Mouse (Mus musculus): Measurements from ENCODE around the gene Nos1ap. TPM values are rescaled to one million over a fixed set of nuclear protein-coding genes. Genes with fewer than 3 reads are reported as not detected.

Nos1ap gene
- polyA plus RNA-seq, 1 experiment: 79.8 TPM

DNA sequence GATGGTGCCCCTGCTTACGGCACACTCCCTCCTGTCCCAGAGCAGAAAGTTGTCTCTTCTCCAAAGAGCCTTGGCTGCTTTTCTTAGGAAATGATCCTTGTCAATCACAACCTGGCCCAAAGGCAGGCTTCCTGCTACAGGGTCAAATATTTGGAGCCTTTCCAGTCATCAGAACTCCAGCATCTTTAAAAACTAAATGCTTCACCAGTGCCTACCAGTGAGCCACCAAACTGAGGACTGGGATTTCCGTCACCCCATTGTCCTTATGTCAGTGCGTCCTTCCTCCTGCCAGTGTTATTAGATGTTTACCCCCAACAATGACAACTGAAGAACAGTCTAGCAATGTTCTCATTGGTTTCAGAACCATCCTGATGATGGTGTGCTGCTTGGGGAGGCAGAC is 28.9 kb downstream of the Nos1ap start:
- no peak overlapping the region for H3K4me3 ChIP-seq (ENCODE audit: low read depth, low read length)
- H3K27ac ChIP-seq (ENCODE audit: insufficient read depth, low read depth, low read length): no peak overlapping the region
- no peak for TF ChIP-seq POLR2A (IDR thresholded peaks at IDR 0.05; ENCODE audit: low read depth, low read length)
- TF ChIP-seq CTCF (IDR thresholded peaks at IDR 0.05; ENCODE audit: extremely low read depth, insufficient read length, insufficient replicate concordance, low read depth, low read length): no peak
- no peaks in the 10 kb centered on the region for H3K36me3 ChIP-seq (ENCODE audit: control insufficient read depth, insufficient read depth, low read length)
- H3K27me3 ChIP-seq (ENCODE audit: control insufficient read depth, insufficient read depth, low read length): no peaks in the 10 kb centered on the region
- 91% methylated on average over 3 of the region's 3 CpGs for WGBS
- H3K4me1 ChIP-seq (ENCODE audit: control insufficient read depth, insufficient read depth, insufficient read length, low read length): no peaks in the 10 kb centered on the region

DNA sequence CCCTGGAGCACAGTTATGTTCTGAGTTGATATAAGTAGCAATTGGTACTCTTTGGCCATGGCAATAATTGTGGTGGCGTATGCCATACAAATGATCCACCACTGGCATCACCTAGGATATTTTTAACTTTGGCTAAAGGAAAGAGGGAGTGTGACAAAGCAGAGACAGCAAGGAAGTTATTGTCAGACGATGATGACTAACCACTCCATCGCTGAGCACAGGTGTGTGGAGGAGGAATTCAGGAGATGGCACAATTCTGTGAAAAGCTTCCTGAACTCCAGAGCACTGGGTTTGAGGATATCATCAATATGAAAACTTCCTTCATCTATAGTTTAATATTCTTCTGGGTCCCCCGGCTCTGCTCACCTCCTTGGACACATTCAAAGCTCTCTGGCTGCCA is 31.7 kb downstream of the Nos1ap start:
- H3K27me3 ChIP-seq (ENCODE audit: control insufficient read depth, insufficient read depth, low read length): no peaks in the 10 kb centered on the region
- TF ChIP-seq POLR2A (IDR thresholded peaks at IDR 0.05; ENCODE audit: low read depth, low read length) (no peak), CTCF (IDR thresholded peaks at IDR 0.05; ENCODE audit: extremely low read depth, insufficient read length, insufficient replicate concordance, low read depth, low read length) (no peak)
- H3K4me3 ChIP-seq (ENCODE audit: low read depth, low read length): no peak overlapping the region
- peaks cover 4% of the 10 kb centered on the region; the same call in 1 of the 2 replicates for H3K4me1 ChIP-seq (ENCODE audit: control insufficient read depth, insufficient read depth, insufficient read length, low read length)
- H3K27ac ChIP-seq (ENCODE audit: insufficient read depth, low read depth, low read length): no peak overlapping the region
- no peaks in the 10 kb centered on the region for H3K36me3 ChIP-seq (ENCODE audit: control insufficient read depth, insufficient read depth, low read length)
- WGBS: 91% methylated on average over 4 of the region's 4 CpGs

DNA sequence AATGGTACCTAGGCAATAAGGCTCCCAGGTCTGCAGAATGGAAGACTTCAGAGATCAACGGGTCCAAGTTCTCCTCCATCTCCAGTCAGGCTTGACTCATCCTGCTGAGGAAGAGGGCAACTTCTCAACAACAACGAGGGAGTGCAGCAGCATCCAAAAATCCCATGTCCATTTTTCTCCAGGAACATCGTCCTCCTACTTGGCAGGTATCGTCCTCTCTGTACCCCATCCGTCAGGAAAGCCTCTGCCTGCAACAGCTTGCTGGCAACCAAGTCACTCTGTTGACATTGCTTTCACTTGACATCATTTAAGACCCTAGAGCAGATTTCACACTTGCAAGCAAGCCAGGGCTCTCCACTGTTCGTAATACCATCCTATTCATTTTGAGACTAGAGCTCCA is 33.0 kb downstream of the Nos1ap start:
- Histone ChIP-seq H3K36me3 (ENCODE audit: control insufficient read depth, insufficient read depth, low read length) (no peaks in the 10 kb centered on the region), H3K4me3 (ENCODE audit: low read depth, low read length) (no peak overlapping the region), H3K27ac (ENCODE audit: insufficient read depth, low read depth, low read length) (no peak overlapping the region), H3K27me3 (ENCODE audit: control insufficient read depth, insufficient read depth, low read length) (no peaks in the 10 kb centered on the region), H3K4me1 (ENCODE audit: control insufficient read depth, insufficient read depth, insufficient read length, low read length) (peaks cover 4% of the 10 kb centered on the region; the same call in 1 of the 2 replicates)
- 84% methylated on average over 6 of the region's 6 CpGs for WGBS
- no peak for TF ChIP-seq CTCF (IDR thresholded peaks at IDR 0.05; ENCODE audit: extremely low read depth, insufficient read length, insufficient replicate concordance, low read depth, low read length)
- no peak for TF ChIP-seq POLR2A (IDR thresholded peaks at IDR 0.05; ENCODE audit: low read depth, low read length)

DNA sequence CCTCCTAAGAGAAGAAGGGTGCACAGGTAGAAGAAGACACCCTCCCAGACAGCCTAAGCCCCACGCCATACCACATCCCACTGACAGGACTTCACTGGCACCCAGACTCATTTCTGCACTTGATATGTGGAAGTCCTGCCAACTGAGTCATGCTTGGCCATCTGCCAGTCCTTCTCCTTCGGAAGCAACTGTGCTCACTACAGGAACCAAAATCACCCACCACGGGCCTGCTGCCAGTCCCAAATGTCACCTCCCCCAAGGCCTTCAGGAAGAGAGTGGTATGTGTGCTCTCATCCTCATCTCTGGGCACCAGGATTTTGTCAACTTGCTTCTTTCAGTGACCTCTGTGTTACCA is 34.7 kb downstream of the Nos1ap start:
- 17% methylated on average over 3 of the region's 3 CpGs for WGBS
- H3K36me3 ChIP-seq (ENCODE audit: control insufficient read depth, insufficient read depth, low read length): no peaks in the 10 kb centered on the region
- TF ChIP-seq POLR2A (IDR thresholded peaks at IDR 0.05; ENCODE audit: low read depth, low read length) (no peak), CTCF (IDR thresholded peaks at IDR 0.05; ENCODE audit: extremely low read depth, insufficient read length, insufficient replicate concordance, low read depth, low read length) (no peak)

GRCm38 (mm10) chr1:170554235-170554938 is 35.3 kb downstream of the Nos1ap start:
- Histone ChIP-seq H3K36me3 (ENCODE audit: control insufficient read depth, insufficient read depth, low read length) (no peaks in the 10 kb centered on the region), H3K27ac (ENCODE audit: insufficient read depth, low read depth, low read length) (no peak overlapping the region), H3K4me1 (ENCODE audit: control insufficient read depth, insufficient read depth, insufficient read length, low read length) (peaks cover 4% of the 10 kb centered on the region; the same call in 1 of the 2 replicates), H3K27me3 (ENCODE audit: control insufficient read depth, insufficient read depth, low read length) (no peaks in the 10 kb centered on the region), H3K4me3 (ENCODE audit: low read depth, low read length) (no peak overlapping the region)
- TF ChIP-seq POLR2A (IDR thresholded peaks at IDR 0.05; ENCODE audit: low read depth, low read length) (no peak), CTCF (IDR thresholded peaks at IDR 0.05; ENCODE audit: extremely low read depth, insufficient read length, insufficient replicate concordance, low read depth, low read length) (no peak)
- 98% methylated on average over 4 of the region's 4 CpGs for WGBS

More for the DNA sequence above, 34.7 kb downstream of the Nos1ap start:
- Histone ChIP-seq H3K4me1 (ENCODE audit: control insufficient read depth, insufficient read depth, insufficient read length, low read length) (peaks cover 4% of the 10 kb centered on the region; the same call in 1 of the 2 replicates), H3K27me3 (ENCODE audit: control insufficient read depth, insufficient read depth, low read length) (no peaks in the 10 kb centered on the region), H3K27ac (ENCODE audit: insufficient read depth, low read depth, low read length) (no peak overlapping the region), H3K4me3 (ENCODE audit: low read depth, low read length) (no peak overlapping the region)

GRCm38 (mm10) chr1:170550649-170551440 is 38.8 kb downstream of the Nos1ap start:
- TF ChIP-seq POLR2A (IDR thresholded peaks at IDR 0.05; ENCODE audit: low read depth, low read length) (no peak), CTCF (IDR thresholded peaks at IDR 0.05; ENCODE audit: extremely low read depth, insufficient read length, insufficient replicate concordance, low read depth, low read length) (no peak)
- WGBS: 60% methylated on average over 8 of the region's 8 CpGs
- Histone ChIP-seq H3K27me3 (ENCODE audit: control insufficient read depth, insufficient read depth, low read length) (no peaks in the 10 kb centered on the region), H3K4me1 (ENCODE audit: control insufficient read depth, insufficient read depth, insufficient read length, low read length) (peaks cover 4% of the 10 kb centered on the region; the same call in 1 of the 2 replicates), H3K36me3 (ENCODE audit: control insufficient read depth, insufficient read depth, low read length) (no peaks in the 10 kb centered on the region), H3K4me3 (ENCODE audit: low read depth, low read length) (no peak overlapping the region), H3K27ac (ENCODE audit: insufficient read depth, low read depth, low read length) (no peak overlapping the region)

- Histone ChIP-seq H3K4me3 (ENCODE audit: low read depth, low read length) (no peak overlapping the region), H3K36me3 (ENCODE audit: control insufficient read depth, insufficient read depth, low read length) (no peaks in the 10 kb centered on the region), H3K27me3 (ENCODE audit: control insufficient read depth, insufficient read depth, low read length) (no peaks in the 10 kb centered on the region), H3K4me1 (ENCODE audit: control insufficient read depth, insufficient read depth, insufficient read length, low read length) (no peaks in the 10 kb centered on the region), H3K27ac (ENCODE audit: insufficient read depth, low read depth, low read length) (no peak overlapping the region)
- TF ChIP-seq POLR2A (IDR thresholded peaks at IDR 0.05; ENCODE audit: low read depth, low read length) (no peak), CTCF (IDR thresholded peaks at IDR 0.05; ENCODE audit: extremely low read depth, insufficient read length, insufficient replicate concordance, low read depth, low read length) (no peak)
- WGBS: 26% methylated on average over 9 of the region's 9 CpGs
Observed at GRCm38 (mm10) chr1:170549059-170549458, 40.6 kb downstream of the Nos1ap start.
